Mouse (Mus musculus) central nervous system, embryonic 18 days (tissue): Measurements from ENCODE around the gene 4932438A13Rik. TPM values are rescaled to one million over a fixed set of nuclear protein-coding genes. Genes with fewer than 3 reads are reported as not detected.

Experiments used
- polyA plus RNA-seq: library from polyadenylated mRNA; depleted of rRNA; stranded (reverse); fragments of >200 nt; gene quantifications from 2 replicates; pipeline ENCODE4 v1.2.3, GENCODE M21; 2012; rRNA removed

The 4932438A13Rik gene
- polyA plus RNA-seq = 52.1 and 58.0 TPM in 2 replicates

DNA sequence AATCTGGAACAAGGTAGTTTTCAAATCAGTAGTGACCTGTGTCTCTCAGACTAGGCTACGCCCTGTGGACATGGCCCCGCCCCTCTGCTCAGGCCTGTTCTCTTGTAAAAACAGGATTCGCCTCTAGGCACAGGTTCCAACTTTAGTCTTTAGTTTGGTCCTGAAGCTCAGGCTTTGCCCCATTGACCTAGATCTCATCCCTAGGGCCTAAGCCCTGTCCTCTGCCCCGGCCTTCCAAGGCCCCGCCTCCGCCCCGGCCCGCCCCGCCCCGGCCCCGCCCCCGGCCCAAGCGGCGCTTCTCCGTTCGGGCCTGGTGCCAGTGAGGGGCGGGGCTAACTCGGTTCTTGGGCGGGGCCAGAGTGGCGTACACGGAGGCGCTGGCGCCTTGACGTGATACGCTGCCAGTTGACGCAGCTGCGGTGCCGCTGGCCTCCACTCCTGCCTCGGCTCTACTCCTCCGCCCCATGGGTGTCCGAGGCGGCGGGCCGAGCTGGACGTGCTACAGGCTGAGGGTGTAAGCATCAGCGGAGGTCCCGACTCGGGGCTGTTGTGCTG is at the start of gene 4932438A13Rik:
Gene 4932438A13Rik, plus strand, starts transcription at position 384 of the 555 bp plus-strand sequence.

DNA sequence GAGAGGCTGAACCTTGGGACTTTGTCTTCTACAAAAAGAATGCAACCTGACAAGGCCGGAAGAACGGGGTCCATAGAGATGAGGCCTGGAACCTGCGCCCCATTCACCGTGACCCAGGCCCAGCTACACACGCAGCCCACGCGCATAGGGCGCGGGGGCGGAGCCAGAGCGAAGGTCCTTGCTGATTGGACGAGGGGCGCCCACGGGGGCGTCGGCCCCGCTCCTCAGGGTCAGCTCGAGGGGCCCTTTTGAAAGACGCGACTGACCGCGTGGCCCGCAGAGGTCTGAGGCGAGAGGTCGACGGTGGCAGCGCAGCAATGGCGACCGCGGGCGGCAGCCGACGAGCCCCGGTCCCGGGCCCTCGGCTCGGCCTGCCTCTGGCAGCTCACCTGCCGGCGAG is 200.5 kb downstream of the 4932438A13Rik start, which contains the start of gene Adad1:
Gene Adad1, plus strand, starts transcription at position 122 of the 400 bp plus-strand sequence.

Other genes starting within 250 kb of the 4932438A13Rik start
- gene Bbs7, start 249.6 kb upstream of the 4932438A13Rik start, polyA plus RNA-seq = 16.8 and 19.7 TPM in 2 replicates
- 12.0 and 16.0 TPM in 2 replicates for gene Trpc3, start 172.9 kb upstream of the 4932438A13Rik start, polyA plus RNA-seq
- 0.04 and 0.09 TPM in 2 replicates for gene Adad1, start 200.4 kb downstream of the 4932438A13Rik start, polyA plus RNA-seq